Mouse (Mus musculus) midbrain, embryonic 16.5 days (tissue): ENCODE data around the gene Mapt. TPM values are rescaled to one million over a fixed set of nuclear protein-coding genes. Genes with fewer than 3 reads are reported as not detected.
A peak's percentile ranks its signal among the peaks of the same experiment; 100 is the strongest.

Experiments
- ATAC-seq: fragments of 200-750 bp; cut with Nextera tagmentation; 2 replicates; pipeline ENCODE4 v1.8.0; 2017; ENCODE audit warnings: moderate TSS enrichment
- H3K27ac ChIP-seq: fragments of 300-500 bp; sonication (generic); 2 replicates; pipeline ENCODE4 v1.5.1; 2014; ENCODE audit warnings: mild to moderate bottlenecking, low read length, mixed read lengths
- H3K27me3 ChIP-seq: fragments of 300-500 bp; sonication (generic); 2 replicates; pipeline ENCODE4 v1.6.1; 2014; ENCODE audit warnings: low read depth, low read length, mixed read lengths; ENCODE audit not compliant: control insufficient read depth, insufficient read depth
- H3K36me3 ChIP-seq: fragments of 300-500 bp; sonication (generic); 2 replicates; pipeline ENCODE4 v1.6.1; 2014; ENCODE audit warnings: mild to moderate bottlenecking, low read length, moderate library complexity, mixed read lengths; ENCODE audit not compliant: control insufficient read depth, insufficient read depth
- H3K4me1 ChIP-seq: fragments of 300-500 bp; sonication (generic); 2 replicates; pipeline ENCODE4 v1.6.1; 2014; ENCODE audit warnings: mild to moderate bottlenecking, low read length, mixed read lengths; ENCODE audit not compliant: control insufficient read depth, insufficient read depth
- H3K4me2 ChIP-seq: fragments of 300-500 bp; sonication (generic); 2 replicates; pipeline ENCODE4 v1.6.1; 2014; ENCODE audit warnings: mild to moderate bottlenecking, low read length, mixed read lengths
- H3K4me3 ChIP-seq: fragments of 300-500 bp; sonication (generic); 2 replicates; pipeline ENCODE4 v1.5.1; 2014; ENCODE audit warnings: low read depth, mild to moderate bottlenecking, low read length, moderate library complexity, mixed read lengths
- H3K9ac ChIP-seq: fragments of 300-500 bp; sonication (generic); 2 replicates; pipeline ENCODE4 v1.6.1; 2014; ENCODE audit warnings: low read depth, low read length, mixed read lengths
- H3K9me3 ChIP-seq: fragments of 300-500 bp; sonication (generic); replicated peaks from 2 replicates; pipeline ENCODE4 v1.6.1; 2014; ENCODE audit warnings: mild to moderate bottlenecking, low read length, mixed read lengths; ENCODE audit not compliant: control insufficient read depth, poor library complexity, severe bottlenecking
- WGBS: fragments of 180-500 bp; shearing (Covaris S2); extraction: QIAGEN DNeasy Blood & Tissue Kit; methylation state at CpG from one replicate; pipeline ENCODE4 v1.1.7; 2014; 5-methylcytosine and 5-hydroxymethylcytosine counted together
- polyA plus RNA-seq: library from polyadenylated mRNA; unstranded; fragments of >200 nt; fragmentation: Nextera tagmentation; extraction: Ambion mirVana; gene quantifications from 2 replicates; pipeline ENCODE4 v1.2.1, GENCODE M21; 2015

Gene Mapt
- polyA plus RNA-seq, 1 experiment from 2014 or later, result 1,264 TPM

DNA sequence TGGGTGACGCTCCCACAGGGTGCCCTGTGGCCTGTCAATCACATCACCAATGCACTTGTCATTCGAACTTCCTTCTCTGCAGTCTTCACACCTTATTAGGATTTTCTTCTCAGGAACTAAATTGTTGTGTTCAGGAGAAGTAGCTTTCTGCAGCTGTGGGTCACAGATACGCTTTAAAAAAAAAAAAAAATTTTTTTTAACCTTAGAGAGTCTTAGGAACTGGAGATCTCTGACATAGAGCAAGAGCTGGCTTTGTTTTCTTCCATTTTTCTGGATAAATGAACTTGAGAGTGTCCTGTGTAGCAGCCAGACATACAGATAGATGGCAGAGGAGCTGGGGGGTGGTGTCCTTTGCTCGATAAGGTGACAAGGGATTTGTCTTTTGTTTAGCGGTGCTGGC lies 64.0 kb downstream of the Mapt start:
- WGBS, result 57% methylated on average over 5 of the region's 5 CpGs
- no peaks in the 10 kb centered on the region for H3K9me3 ChIP-seq
- ATAC-seq, result no peak
- H3K4me1 ChIP-seq, result no peaks in the 10 kb centered on the region
- peaks cover 20% of the 10 kb centered on the region for H3K36me3 ChIP-seq
- H3K9ac ChIP-seq, result no peak overlapping the region
- no peak overlapping the region for H3K27ac ChIP-seq
- no peak overlapping the region for H3K4me2 ChIP-seq
- H3K4me3 ChIP-seq, result no peak overlapping the region
- no peaks in the 10 kb centered on the region for H3K27me3 ChIP-seq

DNA sequence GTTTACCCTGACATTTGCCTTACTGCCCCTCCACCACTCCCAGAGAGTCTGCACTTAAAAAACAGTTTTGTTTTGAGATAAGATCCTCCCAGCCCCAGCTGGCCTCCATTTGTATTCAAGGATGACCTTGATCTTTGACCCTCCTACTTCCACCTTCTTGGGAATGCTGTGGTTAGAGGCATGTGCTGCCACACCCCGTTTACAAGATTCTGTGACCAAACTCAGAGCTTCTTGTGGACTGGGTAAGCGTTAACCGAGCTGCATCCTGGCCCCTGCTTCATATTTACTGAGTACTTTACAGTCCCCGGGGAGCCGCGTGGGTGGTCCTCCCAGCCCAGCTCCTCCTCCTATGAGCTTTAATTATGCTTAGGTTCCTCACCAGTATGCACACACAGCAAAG lies 64.5 kb downstream of the Mapt start:
- no peak overlapping the region for H3K4me3 ChIP-seq
- no peaks in the 10 kb centered on the region for H3K27me3 ChIP-seq
- peaks cover 20% of the 10 kb centered on the region for H3K36me3 ChIP-seq
- WGBS, result 51% methylated on average over 6 of the region's 6 CpGs
- no peak overlapping the region for H3K9ac ChIP-seq
- H3K27ac ChIP-seq, result no peak overlapping the region
- no peaks in the 10 kb centered on the region for H3K9me3 ChIP-seq
- H3K4me2 ChIP-seq, result no peak overlapping the region
- H3K4me1 ChIP-seq, result no peaks in the 10 kb centered on the region
- no peak for ATAC-seq

DNA sequence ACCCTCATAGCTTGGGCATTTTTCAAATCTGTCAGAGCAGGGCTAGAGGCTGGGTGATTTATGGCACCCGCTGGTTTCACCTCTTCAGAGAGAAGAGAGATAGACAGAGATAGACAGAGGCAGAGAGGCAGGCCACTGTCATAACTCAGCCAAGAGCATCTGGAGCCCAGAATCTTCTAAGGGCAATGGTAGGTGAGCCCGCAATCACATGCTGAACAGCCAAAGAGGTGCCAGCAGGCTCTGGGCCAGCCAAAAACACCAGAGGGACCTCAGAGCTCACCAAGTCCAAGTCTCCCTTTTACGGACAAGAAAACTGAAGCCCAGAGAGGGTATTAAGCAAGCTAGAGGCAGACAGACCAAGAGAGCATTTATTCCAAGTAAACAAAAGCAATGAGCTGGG lies 66.5 kb downstream of the Mapt start:
- Histone ChIP-seq H3K36me3 (peaks cover 22% of the 10 kb centered on the region; the same call in 1 of the 2 replicates), H3K4me2 (no peak overlapping the region), H3K9ac (no peak overlapping the region), H3K9me3 (no peaks in the 10 kb centered on the region), H3K4me3 (no peak overlapping the region), H3K4me1 (0 out of 2 replicates have a peak, but pooled peaks cover 3% of the 10 kb centered on the region), H3K27me3 (no peaks in the 10 kb centered on the region), H3K27ac (no peak overlapping the region)
- WGBS, result 93% methylated on average over 3 of the region's 3 CpGs
- no peak for ATAC-seq

DNA sequence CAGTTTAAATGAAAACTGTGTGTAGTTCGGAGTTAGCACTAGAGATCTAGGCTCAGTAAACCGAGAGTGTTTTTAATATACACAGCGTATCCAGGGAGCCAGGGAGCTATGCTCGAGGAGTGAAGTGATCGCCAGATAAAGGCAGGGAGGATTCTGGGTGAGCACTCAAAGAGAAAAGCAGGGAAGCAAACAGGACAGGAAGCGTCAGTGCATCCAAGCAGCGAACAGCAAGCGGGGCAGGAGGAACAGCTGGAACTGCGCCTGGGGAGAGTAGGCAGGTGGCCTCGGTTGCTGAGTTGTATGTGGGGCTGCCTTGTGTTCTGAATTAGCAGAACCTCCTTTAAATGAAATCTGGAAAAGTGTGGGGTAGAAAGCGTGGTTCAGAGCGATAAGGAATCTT lies 71.4 kb downstream of the Mapt start:
- Histone ChIP-seq H3K36me3 (peaks cover 35% of the 10 kb centered on the region), H3K9me3 (no peaks in the 10 kb centered on the region), H3K4me1 (0 out of 2 replicates have a peak, but pooled peaks cover 3% of the 10 kb centered on the region), H3K27ac (no peak overlapping the region), H3K9ac (no peak overlapping the region), H3K4me2 (no peak overlapping the region), H3K4me3 (no peak overlapping the region), H3K27me3 (no peaks in the 10 kb centered on the region)
- WGBS, result 47% methylated on average over 12 of the region's 12 CpGs
- no peak for ATAC-seq

- H3K9me3 ChIP-seq, result no peaks in the 10 kb centered on the region
- H3K27me3 ChIP-seq, result no peaks in the 10 kb centered on the region
- H3K4me2 ChIP-seq, result no peak overlapping the region
- WGBS, result 56% methylated on average over 8 of the region's 8 CpGs
- H3K9ac ChIP-seq, result no peak overlapping the region
- no peak overlapping the region for H3K27ac ChIP-seq
- H3K36me3 ChIP-seq, result peaks cover 38% of the 10 kb centered on the region
- no peak overlapping the region for H3K4me3 ChIP-seq
- 0 out of 2 replicates have a peak, but pooled peaks cover 3% of the 10 kb centered on the region for H3K4me1 ChIP-seq
- ATAC-seq, result no peak
Observed at GRCm38 (mm10) chr11:104303088-104303960, 72.1 kb downstream of the Mapt start.

- Histone ChIP-seq H3K9ac (no peak overlapping the region), H3K27me3 (no peaks in the 10 kb centered on the region), H3K36me3 (peaks cover 38% of the 10 kb centered on the region), H3K4me1 (0 out of 2 replicates have a peak, but pooled peaks cover 3% of the 10 kb centered on the region), H3K27ac (no peak overlapping the region), H3K4me2 (no peak overlapping the region), H3K9me3 (no peaks in the 10 kb centered on the region), H3K4me3 (no peak overlapping the region)
- no peak for ATAC-seq
- 97% methylated on average over 7 of the region's 7 CpGs for WGBS
Observed at GRCm38 (mm10) chr11:104305711-104306110, 74.5 kb downstream of the Mapt start.

DNA sequence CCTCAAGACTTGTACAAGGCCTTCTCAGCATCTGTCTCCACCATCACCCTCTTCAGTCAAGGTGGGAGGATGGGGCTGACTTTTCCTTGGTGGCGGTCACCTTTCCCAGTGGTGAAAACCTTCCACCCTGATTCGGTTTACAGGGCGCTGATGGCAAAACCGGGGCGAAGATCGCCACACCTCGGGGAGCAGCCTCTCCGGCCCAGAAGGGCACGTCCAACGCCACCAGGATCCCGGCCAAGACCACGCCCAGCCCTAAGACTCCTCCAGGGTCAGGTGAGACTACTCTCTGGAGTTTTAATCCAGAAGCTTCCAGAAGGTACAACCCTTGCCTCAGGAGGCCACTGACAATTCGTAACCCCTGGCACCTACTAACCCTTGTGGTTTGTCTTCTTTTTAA lies 75.3 kb downstream of the Mapt start:
- Histone ChIP-seq H3K4me1 (0 out of 2 replicates have a peak, but pooled peaks cover 3% of the 10 kb centered on the region), H3K9me3 (no peaks in the 10 kb centered on the region), H3K9ac (no peak overlapping the region), H3K27ac (no peak overlapping the region), H3K27me3 (no peaks in the 10 kb centered on the region), H3K4me2 (no peak overlapping the region), H3K36me3 (peaks cover 45% of the 10 kb centered on the region), H3K4me3 (no peak overlapping the region)
- ATAC-seq, result no peak
- WGBS, result 98% methylated on average over 13 of the region's 13 CpGs

GRCm38 (mm10) chr11:104307136-104307535 lies 75.9 kb downstream of the Mapt start:
- peaks cover 46% of the 10 kb centered on the region for H3K36me3 ChIP-seq
- H3K27me3 ChIP-seq, result no peaks in the 10 kb centered on the region
- 65% methylated on average over 4 of the region's 4 CpGs for WGBS
- no peaks in the 10 kb centered on the region for H3K9me3 ChIP-seq
- no peak overlapping the region for H3K4me3 ChIP-seq
- H3K4me2 ChIP-seq, result no peak overlapping the region
- no peak for ATAC-seq
- no peak overlapping the region for H3K9ac ChIP-seq
- H3K4me1 ChIP-seq, result 0 out of 2 replicates have a peak, but pooled peaks cover 3% of the 10 kb centered on the region
- H3K27ac ChIP-seq, result 0 out of 2 replicates have a peak overlapping the region, but pooled peaks have one; percentile 33
